Mouse (Mus musculus): ENCODE results near the gene Ccdc144b. TPM values are rescaled to one million over a fixed set of nuclear protein-coding genes. Genes with fewer than 3 reads are reported as not detected.

The Ccdc144b gene
- polyA plus RNA-seq, 1 experiment from 2014 or later, result not detected

GRCm38 (mm10) chr3:36000275-36001239 is 52.8 kb downstream of the Ccdc144b start, which contains the start of gene Mccc1:
Gene Mccc1, minus strand, starts transcription at chr3:36000678.
- no peaks in the 10 kb centered on the region for H3K27me3 ChIP-seq (ENCODE audit: control insufficient read depth, insufficient read depth, low read length)
- no peaks in the 10 kb centered on the region for H3K36me3 ChIP-seq (ENCODE audit: control insufficient read depth, insufficient read depth, low read length)
- H3K4me3 ChIP-seq (replicated peaks; ENCODE audit: low read length), result peak within 1 kb of the TSS; percentile 86
- H3K4me1 ChIP-seq (ENCODE audit: control insufficient read depth, insufficient read depth, low read length), result no peaks in the 10 kb centered on the region
- H3K27ac ChIP-seq (ENCODE audit: low read length), result peak within 1 kb of the TSS; percentile 84
- no peaks in the 10 kb centered on the region for H3K9me3 ChIP-seq (replicated peaks; ENCODE audit: control insufficient read depth, low read length)
- H3K9ac ChIP-seq (ENCODE audit: low read length), result peak within 1 kb of the TSS; percentile 87
- peak within 1 kb of the TSS; percentile 54 for H3K4me2 ChIP-seq (ENCODE audit: low read depth, low read length)
- peak; percentile 100 for ATAC-seq (ENCODE audit: insufficient read depth, low FRiP score)
- WGBS, result 2% methylated on average over 39 of the region's 39 CpGs

GRCm38 (mm10) chr3:35994552-35995531 is 58.5 kb downstream of the Ccdc144b start:
- ATAC-seq (ENCODE audit: insufficient read depth, low FRiP score), result peak; percentile 64; the same call in 1 of the 2 replicates
- H3K4me3 ChIP-seq (replicated peaks; ENCODE audit: low read length), result no peak overlapping the region
- WGBS, result 59% methylated on average over 11 of the region's 11 CpGs

GRCm38 (mm10) chr3:35990715-35991114 is 62.6 kb downstream of the Ccdc144b start:
- ATAC-seq (ENCODE audit: insufficient read depth, low FRiP score), result no peak
- Histone ChIP-seq H3K9me3 (replicated peaks; ENCODE audit: control insufficient read depth, low read length) (no peaks in the 10 kb centered on the region), H3K36me3 (ENCODE audit: control insufficient read depth, insufficient read depth, low read length) (0 out of 2 replicates have a peak, but pooled peaks cover 4% of the 10 kb centered on the region), H3K4me2 (ENCODE audit: low read depth, low read length) (no peak overlapping the region), H3K27ac (ENCODE audit: low read length) (no peak overlapping the region), H3K27me3 (ENCODE audit: control insufficient read depth, insufficient read depth, low read length) (no peaks in the 10 kb centered on the region), H3K4me3 (replicated peaks; ENCODE audit: low read length) (no peak overlapping the region), H3K9ac (ENCODE audit: low read length) (no peak overlapping the region), H3K4me1 (ENCODE audit: control insufficient read depth, insufficient read depth, low read length) (no peaks in the 10 kb centered on the region)
- WGBS, result 90% methylated on average over 7 of the region's 7 CpGs

More at GRCm38 (mm10) chr3:35994552-35995531, 58.5 kb downstream of the Ccdc144b start:
- no peaks in the 10 kb centered on the region for H3K27me3 ChIP-seq (ENCODE audit: control insufficient read depth, insufficient read depth, low read length)
- H3K9ac ChIP-seq (ENCODE audit: low read length), result no peak overlapping the region
- H3K4me1 ChIP-seq (ENCODE audit: control insufficient read depth, insufficient read depth, low read length), result no peaks in the 10 kb centered on the region
- no peak overlapping the region for H3K4me2 ChIP-seq (ENCODE audit: low read depth, low read length)
- H3K9me3 ChIP-seq (replicated peaks; ENCODE audit: control insufficient read depth, low read length), result no peaks in the 10 kb centered on the region
- no peaks in the 10 kb centered on the region for H3K36me3 ChIP-seq (ENCODE audit: control insufficient read depth, insufficient read depth, low read length)
- no peak overlapping the region for H3K27ac ChIP-seq (ENCODE audit: low read length)

- Histone ChIP-seq H3K4me1 (ENCODE audit: control insufficient read depth, insufficient read depth, low read length) (no peaks in the 10 kb centered on the region), H3K4me3 (replicated peaks; ENCODE audit: low read length) (no peak overlapping the region), H3K27ac (ENCODE audit: low read length) (no peak overlapping the region), H3K9me3 (replicated peaks; ENCODE audit: control insufficient read depth, low read length) (no peaks in the 10 kb centered on the region), H3K36me3 (ENCODE audit: control insufficient read depth, insufficient read depth, low read length) (0 out of 2 replicates have a peak, but pooled peaks cover 4% of the 10 kb centered on the region), H3K9ac (ENCODE audit: low read length) (no peak overlapping the region), H3K4me2 (ENCODE audit: low read depth, low read length) (no peak overlapping the region), H3K27me3 (ENCODE audit: control insufficient read depth, insufficient read depth, low read length) (no peaks in the 10 kb centered on the region)
- 92% methylated on average over 6 of the region's 6 CpGs for WGBS
- ATAC-seq (ENCODE audit: insufficient read depth, low FRiP score), result no peak
Observed at GRCm38 (mm10) chr3:35988031-35988430, 65.3 kb downstream of the Ccdc144b start.

DNA sequence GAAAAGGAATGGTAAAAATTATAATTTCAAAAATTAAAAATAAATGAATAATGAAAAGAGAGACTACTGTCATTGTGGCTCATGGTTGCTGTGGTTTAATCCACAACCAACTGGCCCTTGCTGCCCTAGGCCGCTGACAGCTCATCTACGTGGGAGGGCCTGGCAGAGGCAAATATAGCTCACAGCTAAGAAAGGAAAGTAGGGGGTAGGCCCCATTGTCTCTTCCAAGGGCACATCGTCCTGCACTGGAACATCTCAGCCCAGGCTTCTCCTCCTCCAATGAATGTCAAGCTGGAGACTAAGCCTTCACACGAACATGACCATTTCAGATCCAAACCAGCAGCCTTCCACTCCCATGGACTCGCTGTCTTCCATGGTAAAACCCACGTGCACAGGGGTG is 67.1 kb downstream of the Ccdc144b start:
- Histone ChIP-seq H3K27me3 (ENCODE audit: control insufficient read depth, insufficient read depth, low read length) (no peaks in the 10 kb centered on the region), H3K4me1 (ENCODE audit: control insufficient read depth, insufficient read depth, low read length) (no peaks in the 10 kb centered on the region), H3K4me2 (ENCODE audit: low read depth, low read length) (no peak overlapping the region), H3K9ac (ENCODE audit: low read length) (no peak overlapping the region), H3K9me3 (replicated peaks; ENCODE audit: control insufficient read depth, low read length) (no peaks in the 10 kb centered on the region), H3K4me3 (replicated peaks; ENCODE audit: low read length) (no peak overlapping the region), H3K27ac (ENCODE audit: low read length) (no peak overlapping the region), H3K36me3 (ENCODE audit: control insufficient read depth, insufficient read depth, low read length) (0 out of 2 replicates have a peak, but pooled peaks cover 4% of the 10 kb centered on the region)
- no peak for ATAC-seq (ENCODE audit: insufficient read depth, low FRiP score)
- WGBS, result 84% methylated on average over 6 of the region's 6 CpGs

DNA sequence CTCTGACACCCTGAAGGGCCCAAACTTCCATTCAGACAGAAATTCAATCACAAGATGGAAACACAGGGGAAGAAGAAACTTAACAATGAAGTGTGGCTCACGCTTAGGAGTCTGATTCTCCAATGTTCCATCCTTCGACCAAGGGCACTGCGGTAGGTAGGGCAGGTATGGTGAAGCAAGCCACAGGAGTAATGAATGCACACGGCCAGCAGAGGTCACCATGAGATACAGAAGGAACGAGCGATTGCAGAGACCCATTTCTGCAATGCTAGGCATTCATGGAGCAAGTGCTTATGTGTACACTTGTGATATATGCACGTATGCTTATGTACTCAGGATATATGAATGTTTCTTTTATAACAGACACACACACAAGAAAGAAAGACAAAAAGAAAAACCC is 79.8 kb downstream of the Ccdc144b start:
- Histone ChIP-seq H3K27ac (ENCODE audit: low read length) (no peak overlapping the region), H3K9me3 (replicated peaks; ENCODE audit: control insufficient read depth, low read length) (no peaks in the 10 kb centered on the region), H3K4me1 (ENCODE audit: control insufficient read depth, insufficient read depth, low read length) (no peaks in the 10 kb centered on the region), H3K4me3 (replicated peaks; ENCODE audit: low read length) (no peak overlapping the region), H3K36me3 (ENCODE audit: control insufficient read depth, insufficient read depth, low read length) (peaks cover 25% of the 10 kb centered on the region), H3K27me3 (ENCODE audit: control insufficient read depth, insufficient read depth, low read length) (no peaks in the 10 kb centered on the region), H3K9ac (ENCODE audit: low read length) (no peak overlapping the region), H3K4me2 (ENCODE audit: low read depth, low read length) (no peak overlapping the region)
- no peak for ATAC-seq (ENCODE audit: insufficient read depth, low FRiP score)
- 73% methylated on average over 7 of the region's 7 CpGs for WGBS

DNA sequence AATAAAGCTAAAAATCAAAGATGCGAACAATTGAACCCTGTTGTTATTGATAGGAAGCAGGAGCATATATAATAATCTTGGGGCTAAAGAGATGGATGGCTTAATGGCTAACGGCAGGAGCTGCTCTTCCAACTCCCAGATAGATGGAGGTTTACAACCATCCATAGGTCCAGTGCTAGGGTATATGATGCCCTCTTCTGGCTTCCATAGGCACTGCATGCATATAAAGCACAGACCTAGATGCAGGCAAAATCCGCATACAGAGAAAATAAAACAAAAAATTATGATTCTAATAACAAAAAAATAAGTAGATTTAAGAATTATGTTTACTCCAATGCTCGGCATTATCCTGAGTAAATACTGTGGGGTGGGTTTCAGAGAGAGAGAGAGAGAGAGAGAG is 80.4 kb downstream of the Ccdc144b start:
- ATAC-seq (ENCODE audit: insufficient read depth, low FRiP score), result no peak
- peaks cover 25% of the 10 kb centered on the region for H3K36me3 ChIP-seq (ENCODE audit: control insufficient read depth, insufficient read depth, low read length)
- H3K4me1 ChIP-seq (ENCODE audit: control insufficient read depth, insufficient read depth, low read length), result no peaks in the 10 kb centered on the region
- no peak overlapping the region for H3K9ac ChIP-seq (ENCODE audit: low read length)
- H3K27me3 ChIP-seq (ENCODE audit: control insufficient read depth, insufficient read depth, low read length), result no peaks in the 10 kb centered on the region
- no peaks in the 10 kb centered on the region for H3K9me3 ChIP-seq (replicated peaks; ENCODE audit: control insufficient read depth, low read length)
- H3K27ac ChIP-seq (ENCODE audit: low read length), result no peak overlapping the region
- 80% methylated on average over 4 of the region's 4 CpGs for WGBS
- no peak overlapping the region for H3K4me2 ChIP-seq (ENCODE audit: low read depth, low read length)
- H3K4me3 ChIP-seq (replicated peaks; ENCODE audit: low read length), result no peak overlapping the region

GRCm38 (mm10) chr3:35971149-35971548 is 82.2 kb downstream of the Ccdc144b start:
- ATAC-seq (ENCODE audit: insufficient read depth, low FRiP score), result no peak
- H3K36me3 ChIP-seq (ENCODE audit: control insufficient read depth, insufficient read depth, low read length), result peaks cover 25% of the 10 kb centered on the region
- no peak overlapping the region for H3K27ac ChIP-seq (ENCODE audit: low read length)
- H3K9me3 ChIP-seq (replicated peaks; ENCODE audit: control insufficient read depth, low read length), result no peaks in the 10 kb centered on the region
- WGBS, result 91% methylated on average over 12 of the region's 12 CpGs
- no peak overlapping the region for H3K4me3 ChIP-seq (replicated peaks; ENCODE audit: low read length)
- H3K9ac ChIP-seq (ENCODE audit: low read length), result no peak overlapping the region
- H3K4me2 ChIP-seq (ENCODE audit: low read depth, low read length), result no peak overlapping the region
- H3K27me3 ChIP-seq (ENCODE audit: control insufficient read depth, insufficient read depth, low read length), result no peaks in the 10 kb centered on the region
- no peaks in the 10 kb centered on the region for H3K4me1 ChIP-seq (ENCODE audit: control insufficient read depth, insufficient read depth, low read length)
